Mouse (Mus musculus): ENCODE measurements around the gene Tmod2.

GRCm38 (mm10) chr9:75607496-75607895 is 3.6 kb downstream of the Tmod2 start:
- TF ChIP-seq POLR2A (IDR thresholded peaks at IDR 0.05; ENCODE audit: borderline replicate concordance, extremely low read depth, insufficient read depth, insufficient read length, poor library complexity, severe bottlenecking) (no peak), CTCF (IDR thresholded peaks at IDR 0.05; ENCODE audit: borderline replicate concordance, extremely low read depth, insufficient read depth, insufficient read length) (no peak)

All from brain, embryonic 14.5 days (tissue).